Mouse (Mus musculus) C2C12 (cell line): ENCODE measurements around the gene Hmgcl. TPM values are rescaled to one million over a fixed set of nuclear protein-coding genes. Genes with fewer than 3 reads are reported as not detected.
A peak's percentile ranks its signal among the peaks of the same experiment; 100 is the strongest.

Experiments used
- H3K27me3 ChIP-seq: one replicate; pipeline ENCODE4 v1.6.1; 2011; ENCODE audit not compliant: control insufficient read depth, insufficient read depth, insufficient read length
- H3K36me3 ChIP-seq: one replicate; pipeline ENCODE4 v1.6.1; 2011; ENCODE audit not compliant: control insufficient read depth, insufficient read depth
- H3K4me3 ChIP-seq: one replicate; pipeline ENCODE4 v1.5.1; 2011; ENCODE audit warnings: mild to moderate bottlenecking, control low read depth; ENCODE audit not compliant: poor library complexity, insufficient read depth, severe bottlenecking
- H3K79me2 ChIP-seq: one replicate; pipeline ENCODE4 v1.6.1; 2011; ENCODE audit not compliant: control insufficient read depth, insufficient read depth
- H3K79me3 ChIP-seq: one replicate; pipeline ENCODE4 v1.6.1; 2011; ENCODE audit warnings: low read depth, control low read depth
- H3ac ChIP-seq: one replicate; pipeline ENCODE3; 2011; ENCODE audit warnings: low read depth; ENCODE audit not compliant: control insufficient read depth, insufficient read length
- CEBPB ChIP-seq: IDR thresholded peaks from one replicate; pipeline ENCODE4 v1.6.1; 2011; ENCODE audit warnings: low read depth, mild to moderate bottlenecking, control low read depth, moderate library complexity
- CTCF ChIP-seq: IDR thresholded peaks from one replicate; pipeline ENCODE4 v1.5.1; 2011; ENCODE audit not compliant: control insufficient read depth, insufficient read depth, insufficient read length
- FOSL1 ChIP-seq: IDR thresholded peaks from one replicate; pipeline ENCODE4 v1.8.0; 2011; ENCODE audit warnings: mild to moderate bottlenecking, low read length; ENCODE audit not compliant: poor library complexity, insufficient read depth, severe bottlenecking
- MAX ChIP-seq: IDR thresholded peaks from one replicate; pipeline ENCODE4 v1.6.1; 2011; ENCODE audit warnings: mild to moderate bottlenecking, control low read depth
- MYOD1 ChIP-seq: IDR thresholded peaks from one replicate; pipeline ENCODE4 v1.6.1; 2011; ENCODE audit warnings: low read depth; ENCODE audit not compliant: control insufficient read depth, insufficient read length
- MYOG ChIP-seq: IDR thresholded peaks from one replicate; pipeline ENCODE4 v1.6.1; 2011; ENCODE audit not compliant: control insufficient read depth, insufficient read length; ENCODE audit errors: extremely low read depth
- USF1 ChIP-seq: IDR thresholded peaks from one replicate; pipeline ENCODE4 v1.6.1; 2011; ENCODE audit warnings: low read depth, mild to moderate bottlenecking, control low read depth, moderate library complexity
- polyA plus RNA-seq: library from polyadenylated mRNA; unstranded; fragments of >200 nt; fragmentation: generic; extraction: Trizol; gene quantifications from one replicate; pipeline ENCODE4 v1.2.1, GENCODE M21; 2012; ENCODE audit warnings: missing spikeins

The Hmgcl gene
- polyA plus RNA-seq, 1 experiment, result 24.3 TPM

DNA sequence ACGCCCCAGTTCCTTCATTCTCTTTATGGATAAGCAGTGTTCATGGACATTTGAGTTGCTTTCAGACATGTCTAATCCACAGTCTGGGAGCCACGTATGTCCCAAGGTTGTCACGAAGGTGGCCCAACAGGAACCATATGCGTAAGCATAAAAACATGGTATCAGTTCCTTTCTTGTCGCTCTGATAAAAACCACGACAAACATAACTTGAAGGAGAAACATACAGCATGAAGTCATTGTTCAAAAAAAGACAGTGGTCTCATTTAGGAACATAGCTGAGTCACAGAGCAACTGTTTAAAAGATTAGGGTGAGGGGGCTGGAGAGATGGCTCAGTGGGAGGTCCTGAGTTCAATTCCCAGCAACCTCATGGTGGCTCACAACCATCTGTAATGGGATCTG, 4.1 kb upstream of the Hmgcl start:
- no peak overlapping the region for H3K4me3 ChIP-seq

DNA sequence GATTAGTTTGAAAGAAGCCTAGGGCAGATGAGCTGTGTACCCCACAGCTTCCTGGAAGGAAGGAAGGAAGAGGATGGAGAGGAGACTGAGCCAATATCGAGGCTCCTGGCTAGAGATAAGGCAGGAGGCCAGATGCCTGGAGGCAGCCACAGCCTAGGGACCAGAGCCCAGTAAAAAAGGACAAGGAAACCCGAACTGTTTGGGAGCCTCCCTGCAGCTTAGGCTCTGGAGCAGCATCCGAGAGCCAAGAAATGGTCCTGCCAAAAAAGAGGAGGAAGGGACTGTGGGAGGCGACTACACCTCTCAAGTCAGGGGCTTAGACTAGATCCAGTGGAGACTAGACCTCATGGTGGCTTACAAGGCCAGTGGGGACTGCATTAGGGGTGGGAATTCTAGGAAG, 2.9 kb upstream of the Hmgcl start:
- Histone ChIP-seq H3ac (no peak overlapping the region), H3K4me3 (no peak overlapping the region), H3K79me3 (peaks cover 1% of the 10 kb centered on the region), H3K79me2 (peaks cover 16% of the 10 kb centered on the region), H3K36me3 (no peaks in the 10 kb centered on the region), H3K27me3 (no peaks in the 10 kb centered on the region)
- TF ChIP-seq MAX (no peak), MYOG (no peak), CTCF (no peak), USF1 (no peak), CEBPB (no peak), FOSL1 (no peak), MYOD1 (no peak)

More for the DNA sequence above, 4.1 kb upstream of the Hmgcl start:
- TF ChIP-seq MYOG, result no peak
- no peak for TF ChIP-seq USF1
- no peak for TF ChIP-seq FOSL1
- TF ChIP-seq MYOD1, result no peak
- no peak for TF ChIP-seq MAX
- no peak for TF ChIP-seq CTCF
- no peak for TF ChIP-seq CEBPB
- H3K79me2 ChIP-seq, result peaks cover 8% of the 10 kb centered on the region
- H3K36me3 ChIP-seq, result no peaks in the 10 kb centered on the region
- H3K79me3 ChIP-seq, result peaks cover 1% of the 10 kb centered on the region
- no peaks in the 10 kb centered on the region for H3K27me3 ChIP-seq
- H3ac ChIP-seq, result no peak overlapping the region

DNA sequence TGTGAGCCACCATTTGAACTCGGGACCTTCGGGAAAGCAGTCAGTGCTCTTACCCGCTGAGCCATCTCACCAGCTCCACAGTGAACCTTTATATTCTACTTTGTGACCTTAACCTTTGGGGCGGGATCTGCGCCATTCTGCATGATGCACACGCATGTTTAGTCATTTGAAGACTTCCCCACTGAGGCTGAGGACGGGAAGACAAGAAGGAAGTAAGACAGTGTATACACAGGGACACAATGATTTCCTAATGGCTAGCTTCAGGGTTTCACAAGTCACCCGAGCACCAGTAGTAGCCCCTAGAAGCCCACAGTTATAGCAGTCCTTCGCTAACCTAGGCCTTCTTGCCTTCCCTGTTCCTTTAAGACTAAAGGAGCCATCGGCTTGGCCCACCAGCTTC, 542 bp upstream of the Hmgcl start:
- Histone ChIP-seq H3K27me3 (no peaks in the 10 kb centered on the region), H3ac (no peak overlapping the region), H3K79me2 (peaks cover 16% of the 10 kb centered on the region), H3K36me3 (no peaks in the 10 kb centered on the region), H3K4me3 (no peak overlapping the region), H3K79me3 (peaks cover 1% of the 10 kb centered on the region)
- TF ChIP-seq FOSL1 (no peak), MAX (no peak), CEBPB (no peak), CTCF (no peak), MYOD1 (no peak), MYOG (no peak), USF1 (no peak)

DNA sequence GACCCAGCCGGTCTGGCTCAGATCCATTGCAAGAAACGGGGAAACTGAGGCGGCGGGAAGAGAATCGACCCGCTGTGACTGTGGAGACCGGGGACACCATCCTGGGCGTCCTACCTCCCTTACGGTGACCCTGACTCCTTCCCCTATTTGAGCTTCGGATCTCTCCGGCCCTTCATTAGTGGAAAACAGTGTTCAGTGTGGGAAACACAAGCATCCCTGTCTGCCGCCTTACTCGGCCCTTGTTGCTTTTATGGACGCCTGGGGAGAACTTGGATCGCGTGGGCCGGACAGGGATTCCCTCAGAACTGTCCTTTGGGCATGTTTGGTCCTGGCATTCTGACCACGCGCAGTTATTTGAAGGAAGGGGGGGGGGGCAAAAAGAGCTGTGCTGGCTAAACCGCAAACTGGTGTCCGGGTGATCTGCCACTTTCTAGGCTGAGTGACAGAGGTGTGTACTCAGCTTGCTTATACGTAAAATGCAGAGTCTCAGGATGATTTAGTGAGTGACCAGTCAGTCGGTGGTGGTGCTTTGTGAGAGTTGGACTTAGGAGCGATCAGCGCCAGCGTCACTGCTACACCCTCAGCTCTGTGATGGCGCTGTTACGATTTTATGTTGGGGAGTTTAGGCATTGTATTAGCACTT, 532 bp downstream of the Hmgcl start:
- H3K36me3 ChIP-seq, result no peaks in the 10 kb centered on the region
- H3ac ChIP-seq, result peak overlapping the region; percentile 70
- H3K79me2 ChIP-seq, result peaks cover 16% of the 10 kb centered on the region
- TF ChIP-seq CTCF (no peak), USF1 (no peak), FOSL1 (no peak), MYOG (no peak), MAX (no peak), CEBPB (no peak), MYOD1 (no peak)
- H3K79me3 ChIP-seq, result peaks cover 1% of the 10 kb centered on the region
- H3K27me3 ChIP-seq, result no peaks in the 10 kb centered on the region
- H3K4me3 ChIP-seq, result peak overlapping the region; percentile 71

DNA sequence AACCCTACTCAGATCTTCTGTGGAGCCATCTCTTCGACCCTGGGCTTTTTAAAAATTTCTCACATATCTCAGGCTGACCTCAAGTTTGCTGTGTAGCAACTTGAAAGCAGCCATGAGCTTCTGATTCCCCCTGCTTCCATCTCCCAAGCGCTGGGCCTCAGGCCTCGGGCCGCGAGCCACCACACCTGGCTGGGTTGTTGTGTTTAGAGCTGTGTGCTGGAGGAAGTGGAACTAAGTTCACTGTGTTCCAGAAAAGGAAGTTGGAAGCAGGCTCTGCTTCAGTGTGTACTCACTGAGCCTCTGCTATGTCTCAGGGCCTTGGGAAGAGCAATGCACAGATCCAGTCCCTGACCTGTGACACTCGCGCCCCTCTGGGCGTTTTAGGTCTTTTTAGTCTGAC, 1.9 kb downstream of the Hmgcl start:
- TF ChIP-seq CTCF (no peak), CEBPB (no peak), MAX (no peak), MYOG (no peak), MYOD1 (no peak), USF1 (no peak), FOSL1 (no peak)
- H3K4me3 ChIP-seq, result no peak overlapping the region

More for the DNA sequence above, 1.9 kb downstream of the Hmgcl start:
- H3K36me3 ChIP-seq, result no peaks in the 10 kb centered on the region
- peaks cover 1% of the 10 kb centered on the region for H3K79me3 ChIP-seq
- peaks cover 16% of the 10 kb centered on the region for H3K79me2 ChIP-seq
- H3ac ChIP-seq, result no peak overlapping the region
- no peaks in the 10 kb centered on the region for H3K27me3 ChIP-seq
